Mouse (Mus musculus) erythroblast, embryonic 14.5 days (primary cell): ENCODE measurements around the gene Creb1. TPM values are rescaled to one million over a fixed set of nuclear protein-coding genes. Genes with fewer than 3 reads are reported as not detected.

ENCODE experiments used
- H3K27me3 ChIP-seq: 2 replicates; pipeline ENCODE4 v1.6.1; 2012; ENCODE audit warnings: inconsistent platforms; ENCODE audit not compliant: control insufficient read depth
- H3K36me3 ChIP-seq: 2 replicates; pipeline ENCODE4 v1.6.1; 2012; ENCODE audit warnings: mild to moderate bottlenecking, inconsistent platforms; ENCODE audit not compliant: control insufficient read depth
- H3K4me1 ChIP-seq: 2 replicates; pipeline ENCODE4 v1.6.1; 2012; ENCODE audit warnings: inconsistent platforms; ENCODE audit not compliant: control insufficient read depth
- H3K4me3 ChIP-seq: replicated peaks from 2 replicates; pipeline ENCODE3; 2012; ENCODE audit warnings: moderate library complexity, mild to moderate bottlenecking, inconsistent platforms
- H3K9me3 ChIP-seq: 2 replicates; pipeline ENCODE4 v1.6.1; 2012; ENCODE audit warnings: low read length, inconsistent platforms, mixed read lengths; ENCODE audit not compliant: control insufficient read depth
- GATA1 ChIP-seq: IDR thresholded peaks from 2 replicates; pipeline ENCODE4 v1.6.1; 2012; ENCODE audit warnings: low read length, inconsistent platforms, mixed read lengths
- TAL1 ChIP-seq: IDR thresholded peaks from 3 replicates; pipeline ENCODE4 v1.6.1; 2012; ENCODE audit warnings: low read length, inconsistent platforms, mixed read lengths
- polyA plus RNA-seq: library from polyadenylated mRNA; stranded (reverse); fragments of >175 nt; gene quantifications from 2 replicates; pipeline ENCODE4 v1.2.3, GENCODE M21; 2012

Gene Creb1
- polyA plus RNA-seq: 0.32 and 0.52 TPM in 2 replicates

GRCm38 (mm10) chr1:64532589-64533470 lies at the start of gene Creb1:
Gene Creb1 (plus strand): TSS chr1:64532645.
- Histone ChIP-seq H3K27me3 (no peaks in the 10 kb centered on the region), H3K36me3 (peaks cover 17% of the 10 kb centered on the region), H3K4me3 (peak within 1 kb of the TSS; percentile 77), H3K4me1 (peaks cover 47% of the 10 kb centered on the region), H3K9me3 (no peaks in the 10 kb centered on the region)
- TF ChIP-seq GATA1: no peak
- no peak for TF ChIP-seq TAL1

GRCm38 (mm10) chr1:64488521-64489029 lies 43.9 kb upstream of the Creb1 start:
- Histone ChIP-seq H3K36me3 (no peaks in the 10 kb centered on the region), H3K9me3 (no peaks in the 10 kb centered on the region), H3K4me1 (peaks cover 4% of the 10 kb centered on the region), H3K27me3 (no peaks in the 10 kb centered on the region), H3K4me3 (no peak overlapping the region)
- TF ChIP-seq TAL1: no peak
- TF ChIP-seq GATA1: no peak

GRCm38 (mm10) chr1:64496803-64497202 lies 35.6 kb upstream of the Creb1 start:
- no peaks in the 10 kb centered on the region; the same call in 1 of the 2 replicates for H3K36me3 ChIP-seq
- TF ChIP-seq TAL1 (no peak), GATA1 (no peak)
- H3K4me1 ChIP-seq: peaks cover 7% of the 10 kb centered on the region
- peaks cover 8% of the 10 kb centered on the region for H3K9me3 ChIP-seq
- no peaks in the 10 kb centered on the region for H3K27me3 ChIP-seq
- no peak overlapping the region for H3K4me3 ChIP-seq

GRCm38 (mm10) chr1:64501382-64502140 lies 30.9 kb upstream of the Creb1 start:
- H3K4me3 ChIP-seq: no peak overlapping the region
- no peaks in the 10 kb centered on the region for H3K36me3 ChIP-seq
- peaks cover 12% of the 10 kb centered on the region for H3K4me1 ChIP-seq
- H3K27me3 ChIP-seq: no peaks in the 10 kb centered on the region
- H3K9me3 ChIP-seq: no peaks in the 10 kb centered on the region
- TF ChIP-seq TAL1: no peak
- no peak for TF ChIP-seq GATA1

- TF ChIP-seq TAL1 (no peak), GATA1 (no peak)
- no peaks in the 10 kb centered on the region for H3K36me3 ChIP-seq
Observed at GRCm38 (mm10) chr1:64508479-64509096, 23.9 kb upstream of the Creb1 start.

GRCm38 (mm10) chr1:64509678-64510077 lies 22.8 kb upstream of the Creb1 start:
- Histone ChIP-seq H3K4me3 (no peak overlapping the region), H3K9me3 (no peaks in the 10 kb centered on the region), H3K36me3 (no peaks in the 10 kb centered on the region), H3K4me1 (peaks cover 4% of the 10 kb centered on the region), H3K27me3 (no peaks in the 10 kb centered on the region)
- TF ChIP-seq TAL1 (no peak), GATA1 (no peak)

More at GRCm38 (mm10) chr1:64508479-64509096, 23.9 kb upstream of the Creb1 start:
- Histone ChIP-seq H3K4me1 (no peaks in the 10 kb centered on the region), H3K4me3 (no peak overlapping the region), H3K27me3 (no peaks in the 10 kb centered on the region), H3K9me3 (no peaks in the 10 kb centered on the region)

GRCm38 (mm10) chr1:64514184-64514583 lies 18.3 kb upstream of the Creb1 start:
- peaks cover 7% of the 10 kb centered on the region for H3K4me1 ChIP-seq
- no peaks in the 10 kb centered on the region for H3K9me3 ChIP-seq
- TF ChIP-seq TAL1 (no peak), GATA1 (no peak)
- no peaks in the 10 kb centered on the region for H3K36me3 ChIP-seq
- H3K27me3 ChIP-seq: no peaks in the 10 kb centered on the region
- no peak overlapping the region for H3K4me3 ChIP-seq

GRCm38 (mm10) chr1:64516593-64516992 lies 15.9 kb upstream of the Creb1 start:
- Histone ChIP-seq H3K4me1 (peaks cover 7% of the 10 kb centered on the region), H3K4me3 (no peak overlapping the region), H3K36me3 (no peaks in the 10 kb centered on the region), H3K27me3 (no peaks in the 10 kb centered on the region), H3K9me3 (no peaks in the 10 kb centered on the region)
- TF ChIP-seq TAL1: no peak
- no peak for TF ChIP-seq GATA1
